Mouse (Mus musculus): ENCODE results near the gene Dazap2.
"Not testable (repeated sequence)": the region's sequence is repeated elsewhere in the genome, so short reads cannot be mapped to it uniquely, and the experiment has no call there.

Dazap2 gene

DNA sequence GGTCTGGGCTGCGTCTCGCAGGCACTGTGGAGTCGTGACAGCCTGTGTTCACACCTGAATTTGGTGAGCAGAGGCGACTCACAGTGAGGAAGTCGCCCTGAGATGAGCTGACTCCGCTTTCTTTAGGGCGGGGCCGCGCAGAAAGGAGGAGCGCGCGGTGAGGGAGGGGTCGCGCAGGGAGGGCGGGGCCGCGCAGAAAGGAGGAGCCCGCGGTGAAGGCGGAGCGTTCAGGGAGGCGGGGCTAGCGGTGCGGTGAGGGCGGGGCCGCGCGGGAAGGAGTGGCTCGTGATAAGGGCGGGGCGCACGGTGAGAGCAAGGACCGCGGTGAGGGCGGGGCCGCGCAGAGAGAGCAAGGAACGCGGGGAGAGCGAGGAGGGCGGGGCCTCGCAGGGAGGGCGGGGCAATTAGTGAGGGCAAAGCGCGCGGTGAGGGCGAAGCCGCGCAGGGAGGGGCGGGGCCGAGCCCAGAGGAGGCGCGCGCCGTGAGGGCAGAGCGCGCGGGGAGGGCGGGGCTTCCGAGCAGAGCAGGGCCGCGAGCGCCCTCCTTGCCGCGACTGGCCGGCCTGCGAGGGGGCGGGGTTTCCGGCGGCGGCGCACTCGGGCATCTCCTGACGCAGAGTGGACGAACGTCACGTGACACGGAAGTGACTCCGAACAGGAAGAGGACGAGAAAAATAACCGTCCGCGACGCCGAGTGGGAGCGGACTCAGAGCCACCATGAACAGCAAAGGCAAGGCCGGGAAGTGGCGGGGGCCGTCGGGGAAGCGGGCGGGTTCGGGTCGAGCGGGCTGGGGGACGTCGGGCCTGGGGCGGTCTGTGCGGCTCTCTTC, at the start of gene Dazap2:
Dazap2 (plus strand) TSS at position 354 of the 829 bp plus-strand sequence.
- DNase-seq (ENCODE audit: low spot score in 2 of 2), result peak; percentile 98 to 100

DNA sequence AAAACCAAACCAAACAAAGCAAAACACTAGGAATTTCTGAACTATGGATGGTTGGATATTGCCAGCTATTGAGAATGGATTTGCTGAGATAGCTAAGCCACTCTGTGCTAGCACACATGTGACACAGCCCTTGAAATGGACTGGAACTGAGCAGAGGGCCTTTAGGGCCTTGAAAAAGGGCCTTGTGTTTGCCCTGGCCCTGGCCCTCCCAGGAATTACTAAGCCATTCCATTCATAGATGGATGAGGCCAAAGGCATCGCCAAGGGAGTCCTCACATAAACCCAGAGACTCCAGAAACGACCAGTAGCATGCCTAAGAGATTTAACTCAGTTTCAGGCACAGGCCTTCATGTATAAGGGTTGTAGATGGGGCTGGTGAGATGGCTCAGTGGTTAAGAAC, 48.6 kb upstream of the Dazap2 start:
- no peak for DNase-seq (ENCODE audit: low spot score in 2 of 2)

DNA sequence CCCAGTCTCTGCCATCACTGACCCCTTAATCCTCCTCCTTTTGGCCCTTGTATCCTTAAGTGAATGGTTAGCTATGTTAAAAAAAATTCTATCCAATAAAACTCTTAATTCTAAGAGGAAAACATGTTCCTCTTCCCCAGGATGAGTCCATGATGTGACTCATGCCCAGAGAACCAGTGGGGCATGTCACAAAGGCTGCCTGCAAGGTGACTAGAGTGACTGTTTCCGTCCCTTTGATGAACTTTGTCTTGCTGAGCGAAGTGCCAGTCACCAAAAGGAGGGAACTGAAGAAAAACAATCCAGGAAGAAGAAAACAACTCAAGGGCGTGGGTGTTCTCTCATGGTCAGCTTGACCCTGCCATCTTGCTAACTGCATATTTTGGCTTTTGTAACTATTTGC, 45.9 kb upstream of the Dazap2 start:
- no peak for DNase-seq (ENCODE audit: low spot score in 2 of 2)

DNA sequence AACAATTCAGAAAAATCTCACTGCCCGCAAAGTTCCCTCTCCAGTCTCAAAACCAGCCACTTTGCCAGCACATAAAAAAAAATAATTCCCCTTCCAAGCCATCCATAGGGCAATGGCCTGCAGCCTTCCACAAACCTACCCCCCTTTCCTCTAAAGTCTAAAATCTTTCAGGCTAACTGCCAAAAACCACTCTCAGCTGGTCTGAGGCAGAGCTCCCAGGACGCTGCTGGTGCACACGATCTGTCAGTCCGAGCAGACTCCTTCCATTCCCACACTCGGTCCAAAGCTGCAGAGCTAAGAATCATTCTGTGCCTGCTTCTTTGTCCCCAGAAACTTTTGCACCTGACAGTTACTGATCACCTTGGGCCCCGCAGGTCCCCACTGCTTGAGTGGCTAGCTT, 41.2 kb upstream of the Dazap2 start:
- DNase-seq (ENCODE audit: low spot score in 2 of 2), result no peak

DNA sequence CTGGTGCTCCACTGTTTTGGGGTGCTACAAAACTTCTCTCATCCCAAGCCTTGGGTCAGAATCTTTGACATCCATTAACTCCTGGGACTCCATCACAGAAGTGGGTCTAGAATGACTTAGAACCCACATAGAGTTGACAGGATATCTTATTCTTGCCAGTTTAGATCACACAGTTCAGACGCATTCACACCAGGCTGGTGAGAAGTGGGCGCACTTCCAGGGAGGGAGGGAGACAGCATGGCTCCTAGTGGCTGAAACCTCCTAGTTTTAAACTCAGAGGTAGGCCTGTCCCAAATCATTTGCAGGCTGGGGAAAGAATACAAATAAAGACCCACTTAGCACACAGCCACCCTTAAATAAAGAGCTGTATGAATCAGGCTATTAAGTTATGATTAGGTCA, 40.8 kb upstream of the Dazap2 start:
- no peak for DNase-seq (ENCODE audit: low spot score in 2 of 2)

DNA sequence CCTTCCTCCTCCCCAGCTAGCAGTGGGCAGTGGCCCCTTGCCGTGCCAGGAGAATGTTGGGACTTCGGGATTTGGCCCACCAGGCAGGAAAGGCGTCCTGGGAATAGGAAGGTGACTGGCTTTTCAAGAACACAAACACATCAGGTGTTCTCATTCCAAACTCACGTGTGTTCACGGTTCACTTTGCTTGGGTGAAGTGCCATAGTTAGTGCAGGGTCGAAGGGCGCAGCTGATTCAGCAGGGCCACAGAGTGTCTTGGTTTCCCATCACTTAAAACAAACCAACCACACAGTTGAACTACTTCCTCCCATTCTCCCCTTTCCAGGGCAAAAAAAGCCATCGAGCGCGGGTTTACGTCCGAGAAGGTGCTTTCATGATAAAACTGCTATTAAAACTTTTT, 39.8 kb upstream of the Dazap2 start:
- DNase-seq (ENCODE audit: low spot score in 2 of 2), result no peak

DNA sequence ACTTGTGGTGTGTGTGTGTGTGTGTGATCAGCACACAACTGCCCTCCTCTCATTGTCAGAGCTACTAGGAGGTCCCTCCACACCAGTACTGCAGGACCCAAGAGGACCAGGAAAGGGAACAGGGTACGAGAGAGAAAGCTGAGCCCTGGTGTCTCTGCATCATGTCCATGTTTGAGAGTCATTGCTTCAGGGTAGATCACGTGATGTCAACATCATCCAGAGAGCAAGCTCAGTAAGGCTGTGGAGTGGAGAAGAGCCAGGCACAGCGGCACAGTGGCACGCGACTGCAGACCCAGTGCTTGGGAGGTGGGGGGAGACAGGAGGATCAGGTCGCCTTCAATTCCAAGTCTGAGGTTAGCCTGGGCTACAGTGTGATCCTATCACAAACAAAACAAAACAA, 38.8 kb upstream of the Dazap2 start:
- DNase-seq (ENCODE audit: low spot score in 2 of 2), result no peak

DNA sequence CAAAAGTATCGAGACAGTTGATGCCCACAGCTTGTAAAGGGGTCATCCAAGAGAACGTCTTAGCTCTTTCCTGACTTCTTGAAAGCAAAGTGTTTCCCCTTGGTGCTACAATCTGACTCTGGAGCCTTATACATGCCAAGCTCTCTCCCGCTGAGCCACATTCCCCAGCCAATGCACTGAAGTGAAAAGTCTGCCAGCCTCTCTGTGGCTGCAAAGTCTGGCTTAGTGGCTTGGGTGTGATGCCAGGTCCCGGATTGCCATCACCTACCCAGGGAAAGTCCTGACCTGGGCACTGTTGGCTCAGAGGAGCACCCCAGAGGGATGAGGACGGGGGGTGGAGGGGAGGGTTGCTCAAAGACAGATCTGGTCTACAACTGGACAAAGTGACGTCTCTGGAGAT, 38.3 kb upstream of the Dazap2 start:
- DNase-seq (ENCODE audit: low spot score in 2 of 2), result no peak

DNA sequence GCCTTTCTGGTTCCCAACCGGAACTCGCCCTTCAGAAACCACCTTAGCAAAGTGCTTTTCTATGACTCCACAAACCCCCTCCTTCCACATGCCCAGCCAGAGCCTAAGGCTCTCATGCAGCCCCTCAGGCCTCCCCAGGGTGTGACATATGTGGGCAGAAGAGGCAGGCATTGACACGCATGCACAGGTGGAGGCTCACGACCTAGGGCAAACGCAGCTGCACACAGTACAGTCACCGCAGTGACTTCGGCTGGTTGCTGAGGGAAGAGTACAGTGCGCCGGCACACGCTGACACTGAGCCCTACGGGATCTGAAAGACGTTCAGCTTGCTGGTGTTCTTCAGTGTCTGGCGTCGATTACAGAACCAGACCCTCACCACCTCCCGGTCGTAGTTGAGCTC, 37.2 kb upstream of the Dazap2 start:
- no peak for DNase-seq (ENCODE audit: low spot score in 2 of 2)

DNA sequence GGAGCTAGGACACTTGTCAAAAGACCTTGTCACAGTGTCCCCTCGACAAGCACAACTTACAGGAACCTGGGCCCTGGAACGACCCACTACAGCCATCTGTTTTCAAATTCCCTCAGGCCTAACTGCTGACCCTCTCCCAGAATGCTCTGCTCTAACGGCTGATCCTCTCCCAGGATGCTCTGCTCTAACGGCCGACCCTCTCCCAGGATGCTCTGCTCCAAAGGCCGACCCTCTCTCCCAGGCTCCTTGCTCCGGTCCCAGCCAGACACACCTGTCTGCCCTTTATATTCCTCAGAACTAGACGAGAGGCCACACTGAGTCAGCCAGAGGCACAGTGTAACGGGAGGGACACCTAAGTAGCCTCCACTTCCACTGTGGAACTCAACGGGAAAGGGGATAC, 35.0 kb upstream of the Dazap2 start:
- DNase-seq (ENCODE audit: low spot score in 2 of 2), result no peak

DNA sequence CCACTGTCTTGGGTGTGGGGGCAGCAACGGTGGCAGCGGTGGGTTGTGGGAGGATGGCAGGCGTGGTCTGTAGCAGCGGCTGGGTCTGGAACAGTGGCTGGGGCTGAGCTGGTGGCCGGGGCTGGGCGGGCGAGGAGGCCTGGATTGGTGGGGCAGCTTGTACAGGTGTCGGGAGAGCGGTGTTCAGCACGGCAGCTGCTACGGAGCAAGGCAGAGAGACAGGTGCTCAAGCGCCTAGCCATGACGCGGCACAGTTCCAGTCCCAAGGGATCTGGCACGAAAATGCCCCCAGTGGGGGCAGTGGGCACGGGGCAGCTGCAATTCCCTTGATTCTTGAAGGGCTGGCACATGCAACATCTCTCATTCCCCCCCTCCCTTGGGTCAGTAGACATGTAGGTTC, 29.2 kb upstream of the Dazap2 start:
- no peak for DNase-seq (ENCODE audit: low spot score in 2 of 2)

DNA sequence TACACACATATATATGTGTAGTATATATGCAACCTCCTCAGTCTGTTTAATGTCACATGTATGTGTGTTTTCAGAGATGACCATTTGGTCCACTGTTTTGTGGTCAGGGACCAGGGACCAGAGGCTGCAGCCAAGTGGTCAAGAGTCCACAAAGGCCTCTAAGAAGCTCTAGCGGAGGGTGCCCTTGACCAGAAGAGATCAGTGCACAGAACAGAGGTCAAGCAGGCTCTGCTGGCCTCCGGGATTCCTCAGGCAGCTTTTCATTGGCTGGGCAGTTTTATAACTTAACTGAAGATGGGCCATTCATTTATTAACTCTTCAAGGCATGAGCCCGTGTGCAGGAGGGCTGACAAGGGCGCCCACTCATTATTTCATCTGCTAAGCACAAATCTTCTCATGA, 28.0 kb upstream of the Dazap2 start:
- DNase-seq (ENCODE audit: low spot score in 2 of 2), result no peak

DNA sequence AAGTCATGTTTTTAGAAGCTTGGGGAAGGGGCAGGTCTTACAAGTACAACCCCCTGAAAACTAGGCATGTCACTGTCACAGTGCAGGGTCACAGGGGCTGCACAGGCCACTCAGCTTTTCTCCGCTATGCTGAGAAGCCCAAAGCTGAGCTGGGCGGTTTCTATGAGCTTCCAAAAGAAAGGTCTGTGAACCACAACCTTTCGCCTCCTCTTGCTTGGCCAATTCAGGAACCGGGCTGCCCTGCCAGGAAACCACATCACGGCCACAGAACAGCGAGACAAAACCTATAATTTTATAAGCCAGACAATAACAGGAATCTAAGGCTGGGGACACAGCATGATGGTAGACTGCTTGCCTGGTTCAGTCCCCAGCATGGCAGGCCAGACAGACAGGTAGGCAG, 26.9 kb upstream of the Dazap2 start:
- no peak for DNase-seq (ENCODE audit: low spot score in 2 of 2)

DNA sequence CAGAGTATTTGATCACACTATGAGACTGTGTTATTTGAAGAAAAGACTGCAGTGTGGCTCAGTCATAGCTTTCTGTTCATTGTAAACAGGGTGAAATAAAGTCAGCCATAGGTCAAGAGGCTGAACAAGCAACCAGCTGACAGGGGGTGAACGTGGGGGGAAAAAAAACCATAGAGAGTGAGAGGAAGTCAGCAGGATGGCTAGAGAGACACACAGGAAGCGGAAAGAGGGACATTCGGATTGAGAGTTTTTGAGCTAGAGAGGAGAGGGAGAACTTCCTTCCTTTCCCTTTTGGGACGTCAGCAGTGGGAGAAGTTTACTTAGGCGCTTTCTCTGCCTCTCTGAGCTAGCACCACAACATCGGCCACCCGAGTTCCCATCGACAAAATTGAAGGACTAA, 24.7 kb upstream of the Dazap2 start:
- no peak for DNase-seq (ENCODE audit: low spot score in 2 of 2)

DNA sequence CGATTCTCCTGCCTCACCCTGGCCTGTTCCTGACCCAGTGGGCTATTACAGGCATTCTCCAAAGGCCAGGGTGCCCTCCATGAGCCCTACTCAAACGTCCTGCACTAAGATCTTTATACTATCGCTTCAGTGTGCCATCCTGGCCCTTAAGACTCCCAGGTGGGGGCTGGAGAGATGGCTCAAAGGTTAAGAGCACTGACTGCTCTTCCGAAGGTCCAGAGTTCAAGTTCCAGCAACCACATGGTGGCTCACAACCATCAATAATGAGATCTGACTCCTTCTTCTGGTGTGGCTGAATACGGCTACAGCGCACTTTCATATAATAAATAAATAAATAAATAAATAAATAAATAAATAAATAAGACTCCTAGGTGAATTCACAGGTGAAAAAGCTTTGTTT, 22.3 kb upstream of the Dazap2 start:
- DNase-seq (ENCODE audit: low spot score in 2 of 2), result no peak

DNA sequence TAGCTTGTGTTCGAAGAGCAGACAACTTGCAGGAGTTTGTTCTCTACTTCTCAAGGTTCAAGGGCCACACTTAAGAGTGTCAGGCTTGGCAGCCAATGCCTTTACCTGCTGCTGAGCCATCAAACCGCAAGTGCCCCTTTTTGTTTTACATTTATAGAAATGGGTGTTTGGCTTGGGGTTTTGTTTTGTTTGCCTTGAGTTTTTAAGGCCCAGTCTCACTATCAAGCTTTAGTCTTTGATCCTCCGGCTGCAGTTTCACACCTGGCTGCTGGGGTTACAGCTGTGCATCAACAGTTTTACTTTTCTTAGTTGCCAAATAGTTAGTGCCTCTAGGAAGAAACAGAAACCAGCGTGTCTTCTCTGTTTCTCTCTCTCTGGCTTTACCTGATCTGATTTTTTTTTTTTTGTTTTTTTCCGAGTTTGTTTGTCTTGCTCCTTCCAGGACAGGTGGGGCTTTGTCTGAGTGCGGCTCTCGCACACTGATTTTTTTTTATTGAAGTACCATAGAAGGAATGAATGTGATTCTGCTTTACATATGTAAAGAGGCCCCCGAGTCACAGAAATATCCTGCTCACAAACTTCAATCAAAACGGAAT, 16.8 kb upstream of the Dazap2 start:
- peak; percentile 51 to 56 for DNase-seq (ENCODE audit: low spot score in 2 of 2)

DNA sequence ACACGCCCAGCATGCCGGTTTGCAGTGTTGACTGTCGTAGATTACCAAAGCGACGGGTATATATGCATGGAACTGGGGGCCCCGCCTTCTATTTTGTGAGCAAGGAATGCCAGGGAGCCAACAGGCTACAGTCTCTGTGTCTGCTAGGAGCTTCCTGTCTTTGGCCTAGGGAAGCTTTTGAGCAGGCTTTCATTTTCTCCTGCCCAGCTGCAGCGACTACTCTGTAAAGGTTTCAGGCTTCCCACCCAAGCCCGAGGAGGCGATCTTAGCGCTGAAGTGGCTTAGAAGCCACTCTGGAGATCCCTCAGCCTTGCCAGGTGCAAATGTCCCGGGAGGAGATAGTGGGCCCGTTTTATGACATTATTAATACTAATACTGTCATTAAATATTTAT, 16.3 kb upstream of the Dazap2 start:
- DNase-seq (ENCODE audit: low spot score in 2 of 2), result peak; percentile 35 to 40

DNA sequence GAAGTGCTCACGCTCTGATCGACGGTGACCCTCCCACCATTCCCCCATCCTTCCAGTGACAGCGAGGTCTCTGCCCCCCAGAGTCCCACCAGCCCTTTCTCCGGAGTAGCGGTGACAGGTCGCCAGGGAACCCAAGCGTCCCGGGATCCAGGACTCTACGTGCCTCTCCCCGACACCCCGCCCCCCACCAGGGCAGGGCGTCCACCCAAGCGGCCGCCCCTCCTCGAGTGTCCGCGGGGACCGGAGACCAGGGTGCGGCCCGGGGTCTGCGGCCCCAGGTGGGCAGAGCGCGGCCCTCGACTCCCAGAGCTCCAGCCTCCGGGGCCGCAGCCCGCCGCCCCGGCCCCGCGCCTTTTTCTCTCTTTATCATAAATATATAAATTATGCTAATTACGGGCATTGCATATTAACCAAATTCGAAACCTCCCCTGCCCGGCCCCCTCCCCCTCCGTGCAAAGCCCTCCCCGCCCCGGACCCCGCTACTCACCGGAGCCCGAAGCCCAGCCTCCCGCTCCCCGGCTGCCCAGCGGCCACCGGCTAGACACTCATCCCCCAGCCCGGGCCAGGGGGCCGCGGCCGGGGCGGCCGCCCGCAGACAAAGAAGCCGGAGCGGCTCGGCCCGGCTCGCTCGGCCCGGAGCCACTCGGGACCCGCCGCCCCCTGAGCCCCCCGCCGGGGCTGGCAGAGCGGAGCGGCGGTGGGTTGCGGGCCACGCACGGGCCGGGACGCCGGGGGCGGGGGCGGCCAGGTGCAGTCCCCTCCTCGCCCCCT, 15.7 kb upstream of the Dazap2 start, which contains the start of gene Pou6f1:
Pou6f1 (minus strand) TSS at position 709 of the 771 bp plus-strand sequence.
- DNase-seq (ENCODE audit: low spot score in 2 of 2), result peak in 1 of 2 experiments; percentile 35

DNA sequence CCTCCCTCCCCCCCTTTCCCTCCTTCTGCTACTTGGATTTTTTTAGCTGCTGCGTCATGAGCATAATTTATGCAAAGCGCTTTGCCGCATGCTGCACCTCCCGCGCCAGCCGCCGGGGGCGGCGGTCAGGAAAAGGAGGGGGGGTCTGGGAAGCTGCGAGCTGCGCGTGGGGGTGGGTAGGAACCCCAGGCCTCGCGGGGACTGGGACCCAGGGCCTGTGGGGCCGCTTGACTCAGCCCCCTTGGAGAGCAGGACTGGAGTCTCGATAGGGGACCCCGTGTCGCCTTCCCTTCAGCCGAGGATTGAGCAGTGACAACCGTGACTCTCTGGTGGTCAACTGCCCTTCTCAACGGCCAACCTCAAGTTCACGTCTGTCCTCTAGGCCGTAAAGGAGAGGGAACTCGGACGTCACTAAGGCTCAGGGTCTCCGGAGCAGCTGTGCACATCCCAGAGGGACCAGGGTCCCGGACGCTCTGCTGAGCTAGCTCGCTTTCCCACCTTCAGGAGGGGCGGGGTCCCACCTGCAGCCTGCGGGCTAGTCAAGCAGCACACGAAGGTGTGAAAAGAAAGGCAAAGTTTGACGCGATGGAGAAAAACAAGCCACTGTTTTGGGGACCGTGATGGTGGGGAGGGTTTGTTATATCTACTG, 15.0 kb upstream of the Dazap2 start:
- peak; percentile 82 to 87 for DNase-seq (ENCODE audit: low spot score in 2 of 2)

DNA sequence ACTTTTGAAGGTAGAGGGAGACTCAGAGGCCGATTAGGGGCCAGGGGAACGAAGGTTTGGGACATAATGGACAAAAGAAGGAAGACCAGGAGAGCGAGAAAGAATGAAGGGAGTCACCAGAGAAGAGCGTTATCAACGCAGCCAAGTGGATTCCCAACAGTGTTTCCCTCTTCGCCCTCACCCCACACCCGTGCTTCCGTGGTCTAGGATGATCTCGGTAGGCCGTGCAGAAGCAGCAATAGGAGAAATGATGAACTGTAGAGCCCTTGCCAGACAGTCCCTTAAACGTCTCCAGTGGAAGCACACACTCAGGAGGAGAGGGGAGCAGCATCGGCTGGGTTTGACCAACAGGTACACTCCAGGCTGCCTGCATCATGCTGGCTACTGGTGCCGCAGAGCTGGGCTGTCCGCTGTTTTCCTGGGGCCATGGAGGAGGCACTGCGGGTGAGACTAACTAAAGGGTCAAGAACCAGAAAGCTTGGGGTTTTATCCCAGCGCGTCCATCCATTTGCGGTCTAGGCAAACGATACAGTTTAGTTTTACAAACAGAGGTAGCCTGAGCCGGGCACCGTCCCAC, 14.4 kb upstream of the Dazap2 start:
- DNase-seq (ENCODE audit: low spot score in 2 of 2), result no peak

DNA sequence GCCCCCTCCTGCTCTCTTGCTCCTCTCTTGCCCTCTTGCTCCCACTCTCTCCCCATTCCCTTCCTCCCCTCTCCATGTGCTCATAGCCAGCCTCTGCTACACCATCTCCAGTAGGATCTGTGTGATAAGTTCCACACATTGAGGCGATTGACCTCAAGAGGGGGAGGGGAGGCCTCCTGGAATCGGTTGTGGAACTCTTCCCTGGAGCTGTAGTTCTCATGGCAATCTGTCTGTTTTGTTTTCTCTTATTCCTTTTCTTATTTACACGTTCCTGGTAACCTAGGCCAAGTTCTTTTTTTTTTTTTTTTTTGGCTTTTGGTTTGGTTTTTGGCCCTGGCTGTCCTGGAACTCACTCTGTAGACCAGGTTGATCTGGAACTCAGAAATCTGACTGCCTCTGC, 13.5 kb upstream of the Dazap2 start:
- no peak for DNase-seq (ENCODE audit: low spot score in 2 of 2)

DNA sequence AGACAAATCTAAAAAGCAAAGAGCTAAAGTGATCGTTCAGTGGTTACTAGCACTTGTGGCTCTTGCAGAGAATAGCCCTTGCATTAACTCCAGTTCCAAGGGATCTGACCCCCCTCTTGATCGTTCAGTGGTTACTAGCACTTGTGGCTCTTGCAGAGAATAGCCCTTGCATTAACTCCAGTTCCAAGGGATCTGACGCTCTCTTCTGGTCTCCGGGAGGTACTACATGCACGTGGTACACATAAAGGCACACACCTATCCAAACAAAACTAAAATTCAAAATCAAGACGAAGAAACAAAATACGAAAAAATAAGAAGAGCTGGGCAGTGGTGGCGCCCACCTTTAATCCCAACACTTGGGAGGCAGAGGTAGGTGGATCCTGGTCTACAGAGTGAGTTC, 8.5 kb upstream of the Dazap2 start:
- DNase-seq (ENCODE audit: low spot score in 2 of 2), result not testable (repeated sequence)
